18 mouse cellular contexts compared by ENCODE assay signal in genomic region chr10:43235758-43236669, GRCm38 (mm10).
"Had no signal": no experiment of that assay in that cellular context is flagged by ENCODE, and none has a peak within 500 bp of the region (broad histone marks: within the 10 kb centered on the region; RNA-seq: fewer than 3 reads in every experiment).

No protein-coding gene starts in this region.

- H3K27ac ChIP-seq: kidney, postnatal 0 days; left cerebral cortex, adult 2 months; limb, embryonic 12.5 days; limb, embryonic 15.5 days; liver, embryonic 14.5 days; lung, embryonic 15.5 days; stomach, postnatal 0 days had no signal

- H3K4me2 ChIP-seq: limb, embryonic 12.5 days; limb, embryonic 15.5 days; lung, embryonic 15.5 days; midbrain, embryonic 11.5 days had no signal

- H3K4me1 ChIP-seq: limb, embryonic 12.5 days; limb, embryonic 15.5 days; lung, embryonic 15.5 days had no signal

- DNase-seq: kidney, adult 2 months; kidney, postnatal 25 days; layer of hippocampus, postnatal 36 days; lung, adult 18-20 months; lung, postnatal 10 days; lung, postnatal 36 days; midbrain, embryonic 14.5 days; thymus, adult 2 months; thymus, postnatal 14 days; thymus, postnatal 4 days had no signal

- H3K27me3 ChIP-seq: limb, embryonic 12.5 days; limb, embryonic 15.5 days; lung, embryonic 15.5 days had no signal

- H3K9ac ChIP-seq: limb, embryonic 12.5 days; limb, embryonic 15.5 days; liver, embryonic 14.5 days; lung, embryonic 15.5 days had no signal

- H3K4me3 ChIP-seq: left cerebral cortex, adult 2 months; limb, embryonic 12.5 days; limb, embryonic 15.5 days; lung, embryonic 15.5 days had no signal

- H3K36me3 ChIP-seq: limb, embryonic 15.5 days; lung, embryonic 15.5 days had no signal

- H3K9me3 ChIP-seq: limb, embryonic 15.5 days; lung, embryonic 15.5 days had no signal
